Mouse (Mus musculus) stomach, postnatal 0 days (tissue): ENCODE data around the gene Cux1. TPM values are rescaled to one million over a fixed set of nuclear protein-coding genes. Genes with fewer than 3 reads are reported as not detected.

Source experiments
- ATAC-seq: fragments of 200-750 bp; cut with Nextera tagmentation; 2 replicates; pipeline ENCODE4 v1.8.0; 2017; ENCODE audit not compliant: low FRiP score, low TSS enrichment
- DNase-seq: peaks from one replicate; pipeline ENCODE4 v3.0.0-alpha.2; 2016; ENCODE audit warnings: low spot score
- H3K27ac ChIP-seq: fragments of 300-500 bp; sonication (generic); replicated peaks from 2 replicates; pipeline ENCODE4 v1.5.1; 2014; ENCODE audit warnings: mild to moderate bottlenecking, control low read depth
- H3K27me3 ChIP-seq: fragments of 300-500 bp; sonication (generic); 2 replicates; pipeline ENCODE4 v1.6.1; 2014; ENCODE audit warnings: low read length; ENCODE audit not compliant: control insufficient read depth, insufficient read depth
- H3K36me3 ChIP-seq: fragments of 300-500 bp; sonication (generic); 2 replicates; pipeline ENCODE4 v1.6.1; 2014; ENCODE audit warnings: low read length, mixed read lengths; ENCODE audit not compliant: control insufficient read depth, insufficient read depth
- H3K4me1 ChIP-seq: fragments of 300-500 bp; sonication (generic); replicated peaks from 2 replicates; pipeline ENCODE4 v1.6.1; 2014; ENCODE audit warnings: antibody characterized with exemption; ENCODE audit not compliant: control insufficient read depth, insufficient read depth
- H3K4me2 ChIP-seq: fragments of 300-500 bp; sonication (generic); replicated peaks from 2 replicates; pipeline ENCODE4 v1.6.1; 2014; ENCODE audit warnings: low read depth, mild to moderate bottlenecking, control low read depth, moderate library complexity
- H3K4me3 ChIP-seq: fragments of 300-500 bp; sonication (generic); 2 replicates; pipeline ENCODE4 v1.5.1; 2014; ENCODE audit warnings: low read depth, low read length, control low read depth
- H3K9ac ChIP-seq: fragments of 300-500 bp; sonication (generic); 2 replicates; pipeline ENCODE4 v1.6.1; 2014; ENCODE audit warnings: mild to moderate bottlenecking, low read length, control low read depth, mixed read lengths
- H3K9me3 ChIP-seq: fragments of 300-500 bp; sonication (generic); 2 replicates; pipeline ENCODE4 v1.6.1; 2016; ENCODE audit warnings: low read length; ENCODE audit not compliant: control insufficient read depth
- CTCF ChIP-seq: IDR thresholded peaks from 2 replicates; pipeline ENCODE4 v1.5.1; 2016; ENCODE audit warnings: antibody characterized with exemption, low read depth, mild to moderate bottlenecking, moderate library complexity
- EP300 ChIP-seq: optimal IDR thresholded peaks from 2 replicates; pipeline ENCODE3; 2016; ENCODE audit warnings: antibody characterized with exemption
- WGBS: fragments of 180-500 bp; shearing (Covaris S2); extraction: QIAGEN DNeasy Blood & Tissue Kit; methylation state at CpG from one replicate; pipeline ENCODE4 v1.1.7; 2014; 5-methylcytosine and 5-hydroxymethylcytosine counted together
- polyA plus RNA-seq: library from polyadenylated mRNA; unstranded; fragments of >200 nt; fragmentation: Nextera tagmentation; extraction: Ambion mirVana; gene quantifications from 2 replicates; pipeline ENCODE4 v1.2.1, GENCODE M21; 2015

Gene Cux1
- polyA plus RNA-seq, 1 experiment from 2014 or later, result 33.7 TPM

- ATAC-seq, result no peak
- H3K27me3 ChIP-seq, result no peaks in the 10 kb centered on the region
- H3K9me3 ChIP-seq, result no peaks in the 10 kb centered on the region
- no peaks in the 10 kb centered on the region for H3K36me3 ChIP-seq
- no peak overlapping the region for H3K4me3 ChIP-seq
- 42% methylated on average over 7 of the region's 7 CpGs for WGBS
- peaks cover 11% of the 10 kb centered on the region; the same call in 1 of the 2 replicates for H3K4me1 ChIP-seq
- H3K9ac ChIP-seq, result no peak overlapping the region
- H3K4me2 ChIP-seq, result no peak overlapping the region
- DNase-seq, result no peak
- H3K27ac ChIP-seq, result no peak overlapping the region
- TF ChIP-seq EP300 (no peak), CTCF (no peak)
Observed at GRCm38 (mm10) chr5:136560656-136561055, 6.6 kb downstream of the Cux1 start.

- Histone ChIP-seq H3K9ac (no peak overlapping the region), H3K9me3 (no peaks in the 10 kb centered on the region), H3K4me1 (peaks cover 9% of the 10 kb centered on the region; the same call in 1 of the 2 replicates), H3K27ac (no peak overlapping the region), H3K4me3 (no peak overlapping the region), H3K36me3 (no peaks in the 10 kb centered on the region), H3K27me3 (no peaks in the 10 kb centered on the region), H3K4me2 (no peak overlapping the region)
- WGBS, result 82% methylated on average over 4 of the region's 4 CpGs
- no peak for DNase-seq
- no peak for ATAC-seq
- TF ChIP-seq CTCF (no peak), EP300 (no peak)
Observed at GRCm38 (mm10) chr5:136557446-136557845, 9.8 kb downstream of the Cux1 start.

- WGBS, result 79% methylated on average over 14 of the region's 14 CpGs
- no peaks in the 10 kb centered on the region for H3K36me3 ChIP-seq
- H3K9me3 ChIP-seq, result no peaks in the 10 kb centered on the region
- no peak overlapping the region for H3K4me2 ChIP-seq
- peaks cover 9% of the 10 kb centered on the region; the same call in 1 of the 2 replicates for H3K4me1 ChIP-seq
- no peak overlapping the region for H3K27ac ChIP-seq
- ATAC-seq, result no peak; the same call in 1 of the 2 replicates
- TF ChIP-seq EP300, result no peak
- H3K27me3 ChIP-seq, result no peaks in the 10 kb centered on the region
- DNase-seq, result no peak
- H3K4me3 ChIP-seq, result no peak overlapping the region
- H3K9ac ChIP-seq, result no peak overlapping the region
Observed at GRCm38 (mm10) chr5:136556328-136557262, 10.7 kb downstream of the Cux1 start.

GRCm38 (mm10) chr5:136555703-136556102 is 11.6 kb downstream of the Cux1 start:
- ATAC-seq, result 0 out of 2 replicates have a peak, but pooled peaks have one; percentile 53
- peak; percentile 53 for DNase-seq

GRCm38 (mm10) chr5:136552832-136553231 is 14.5 kb downstream of the Cux1 start:
- H3K27ac ChIP-seq, result no peak overlapping the region
- DNase-seq (no peak), ATAC-seq (no peak)
- no peak overlapping the region for H3K4me2 ChIP-seq
- H3K4me3 ChIP-seq, result no peak overlapping the region
- H3K36me3 ChIP-seq, result no peaks in the 10 kb centered on the region
- H3K4me1 ChIP-seq, result 0 out of 2 replicates have a peak, but pooled peaks cover 6% of the 10 kb centered on the region
- no peak overlapping the region for H3K9ac ChIP-seq
- no peak for TF ChIP-seq EP300
- no peak for TF ChIP-seq CTCF
- H3K27me3 ChIP-seq, result no peaks in the 10 kb centered on the region
- no peaks in the 10 kb centered on the region for H3K9me3 ChIP-seq

More at GRCm38 (mm10) chr5:136555703-136556102, 11.6 kb downstream of the Cux1 start:
- Histone ChIP-seq H3K27ac (no peak overlapping the region), H3K36me3 (no peaks in the 10 kb centered on the region), H3K9ac (no peak overlapping the region), H3K4me1 (peaks cover 9% of the 10 kb centered on the region; the same call in 1 of the 2 replicates), H3K27me3 (no peaks in the 10 kb centered on the region), H3K4me2 (no peak overlapping the region), H3K9me3 (no peaks in the 10 kb centered on the region), H3K4me3 (no peak overlapping the region)
- 13% methylated on average over 5 of the region's 5 CpGs for WGBS
- TF ChIP-seq CTCF (no peak), EP300 (no peak)

- Histone ChIP-seq H3K9ac (no peak overlapping the region), H3K27me3 (no peaks in the 10 kb centered on the region), H3K27ac (no peak overlapping the region), H3K36me3 (no peaks in the 10 kb centered on the region), H3K4me3 (no peak overlapping the region), H3K9me3 (no peaks in the 10 kb centered on the region), H3K4me2 (no peak overlapping the region), H3K4me1 (0 out of 2 replicates have a peak, but pooled peaks cover 6% of the 10 kb centered on the region)
- no peak for ATAC-seq
- WGBS, result 80% methylated on average over 3 of the region's 3 CpGs
- TF ChIP-seq CTCF (no peak), EP300 (no peak)
- no peak for DNase-seq
Observed at GRCm38 (mm10) chr5:136552093-136552492, 15.2 kb downstream of the Cux1 start.
